Mouse (Mus musculus): Measurements from ENCODE around the gene Gm5431.
A peak's percentile ranks its signal among the peaks of the same experiment; 100 is the strongest.
"Not testable (repeated sequence)": the region's sequence is repeated elsewhere in the genome, so short reads cannot be mapped to it uniquely, and the experiment has no call there.

Gene Gm5431

GRCm38 (mm10) chr11:48902021-48902420, at the start of gene Gm5431:
Gene Gm5431 (minus strand): TSS chr11:48902214.
- DNase-seq (ENCODE audit: low spot score in 2 of 2), result no peak

DNA sequence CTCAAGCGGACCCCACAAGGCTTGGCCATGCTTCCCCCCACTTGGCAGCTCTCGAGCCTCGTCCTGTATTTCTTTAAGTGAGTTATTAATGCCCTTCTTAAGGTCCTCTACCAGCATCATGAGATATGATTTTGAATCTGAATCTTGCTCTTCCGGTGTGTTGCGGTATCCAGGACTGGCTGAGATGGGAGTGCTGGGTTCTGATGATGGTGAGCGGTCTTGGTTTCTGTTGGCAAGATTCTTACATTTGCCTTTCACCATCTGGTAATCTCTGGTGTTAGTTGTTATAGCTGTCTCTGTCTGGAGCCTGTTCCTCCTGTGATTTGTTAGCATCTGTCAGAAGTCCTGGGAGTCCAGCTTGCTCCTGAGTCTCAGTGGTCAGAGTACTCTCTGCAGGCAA, 44.1 kb upstream of the Gm5431 start, which contains the start of gene Psme2b:
Psme2b (minus strand) TSS at position 101 of the 400 bp plus-strand sequence.
- DNase-seq (ENCODE audit: low spot score in 2 of 2), result not testable (repeated sequence)

DNA sequence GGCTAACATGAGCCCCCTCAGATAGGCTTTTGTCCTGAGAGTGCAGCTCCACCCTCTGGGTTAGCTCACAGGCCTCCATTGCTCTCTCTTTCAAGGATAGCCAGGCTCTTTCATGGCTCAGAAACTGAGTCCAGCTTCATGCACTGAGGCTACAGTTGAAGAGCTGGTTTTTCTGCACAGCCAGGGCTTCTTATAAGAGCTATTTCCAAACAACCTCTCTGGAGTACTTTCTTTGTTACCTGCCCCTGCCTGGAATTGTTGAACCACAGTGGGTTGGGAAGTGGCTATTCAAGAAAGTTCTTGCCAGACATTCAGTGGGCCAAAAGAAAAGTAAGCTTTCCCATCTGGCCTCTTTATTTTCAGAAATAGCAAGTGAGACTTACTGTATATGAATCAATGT, 37.3 kb upstream of the Gm5431 start:
- not testable (repeated sequence) for DNase-seq (ENCODE audit: low spot score in 2 of 2)

GRCm38 (mm10) chr11:48935291-48935690, 33.3 kb upstream of the Gm5431 start:
- DNase-seq (ENCODE audit: low spot score in 2 of 2), result not testable (repeated sequence)

DNA sequence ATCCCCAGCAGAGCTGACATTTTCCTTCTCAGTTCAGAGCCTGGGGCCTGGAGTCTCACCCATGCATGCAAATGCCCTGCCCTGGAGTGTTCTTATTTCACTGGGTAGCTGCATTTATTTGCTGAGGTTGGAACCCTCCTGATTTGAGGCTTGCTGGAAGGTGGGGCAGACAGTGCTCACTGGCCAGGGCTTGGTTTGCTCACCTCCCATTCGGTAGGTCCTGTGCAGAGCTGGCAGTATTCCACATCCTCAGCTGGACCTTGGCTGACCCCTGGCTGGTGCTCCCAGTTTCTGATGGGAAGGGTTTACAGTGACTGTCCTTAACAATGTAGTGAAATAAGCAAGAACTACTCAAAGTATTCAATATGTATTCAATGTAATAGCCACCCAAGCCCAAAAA, 31.9 kb upstream of the Gm5431 start:
- not testable (repeated sequence) for DNase-seq (ENCODE audit: low spot score in 2 of 2)

- not testable (repeated sequence) for DNase-seq (ENCODE audit: low spot score in 2 of 2)
Measured at GRCm38 (mm10) chr11:48933422-48933821, 31.4 kb upstream of the Gm5431 start.

DNA sequence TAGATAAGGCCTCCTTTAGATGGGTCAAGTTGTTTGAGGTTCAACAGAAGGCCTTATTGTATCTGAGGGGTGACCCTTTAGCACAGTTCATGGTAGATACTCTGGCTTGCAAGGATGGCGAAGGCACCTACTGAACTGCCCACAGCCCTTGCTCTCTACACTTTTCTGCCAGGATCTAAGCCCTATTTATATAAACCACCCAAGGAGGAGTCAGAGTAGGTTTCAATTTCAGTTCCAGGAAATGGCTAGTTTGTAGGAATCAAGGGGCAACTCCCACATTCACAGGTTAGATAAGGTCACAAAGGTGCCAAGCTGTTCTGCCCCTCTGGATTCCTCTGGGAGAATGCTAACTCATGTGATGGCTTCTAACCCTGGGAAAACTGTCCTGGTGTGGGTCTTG, 26.1 kb upstream of the Gm5431 start:
- not testable (repeated sequence) for DNase-seq (ENCODE audit: low spot score in 2 of 2)

GRCm38 (mm10) chr11:48926437-48926836, 24.4 kb upstream of the Gm5431 start:
- DNase-seq (ENCODE audit: low spot score in 2 of 2), result not testable (repeated sequence)

- DNase-seq (ENCODE audit: low spot score in 2 of 2), result not testable (repeated sequence)
Measured at GRCm38 (mm10) chr11:48923818-48924217, 21.8 kb upstream of the Gm5431 start.

GRCm38 (mm10) chr11:48918380-48918779, 16.4 kb upstream of the Gm5431 start:
- DNase-seq (ENCODE audit: low spot score in 2 of 2), result no peak

GRCm38 (mm10) chr11:48913611-48914010, 11.6 kb upstream of the Gm5431 start:
- no peak for DNase-seq (ENCODE audit: low spot score in 2 of 2)

GRCm38 (mm10) chr11:48908459-48908858, 6.4 kb upstream of the Gm5431 start:
- DNase-seq (ENCODE audit: low spot score in 2 of 2), result no peak

DNA sequence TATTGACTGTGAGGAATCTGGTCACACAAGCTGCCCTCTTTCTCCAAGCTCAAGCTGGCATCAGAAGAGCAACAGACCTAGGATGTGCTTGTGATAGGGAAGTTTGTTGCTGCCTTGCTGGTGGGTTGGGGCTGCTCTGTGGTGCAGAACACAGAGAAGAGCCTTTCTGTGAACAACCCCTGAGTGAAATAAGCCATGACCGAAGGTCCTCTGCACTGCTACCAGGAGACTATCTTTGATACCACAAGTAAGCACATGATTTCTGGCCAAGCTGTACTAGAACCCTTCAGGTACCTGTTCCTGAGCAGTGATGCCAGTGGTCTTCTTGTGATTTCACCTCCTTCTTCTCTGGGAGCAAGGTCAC, 465 bp downstream of the Gm5431 start:
- DNase-seq (ENCODE audit: low spot score in 2 of 2), result not testable (repeated sequence)

GRCm38 (mm10) chr11:48900654-48901566, 1.1 kb downstream of the Gm5431 start:
- not testable (repeated sequence) for DNase-seq (ENCODE audit: low spot score in 2 of 2)

DNA sequence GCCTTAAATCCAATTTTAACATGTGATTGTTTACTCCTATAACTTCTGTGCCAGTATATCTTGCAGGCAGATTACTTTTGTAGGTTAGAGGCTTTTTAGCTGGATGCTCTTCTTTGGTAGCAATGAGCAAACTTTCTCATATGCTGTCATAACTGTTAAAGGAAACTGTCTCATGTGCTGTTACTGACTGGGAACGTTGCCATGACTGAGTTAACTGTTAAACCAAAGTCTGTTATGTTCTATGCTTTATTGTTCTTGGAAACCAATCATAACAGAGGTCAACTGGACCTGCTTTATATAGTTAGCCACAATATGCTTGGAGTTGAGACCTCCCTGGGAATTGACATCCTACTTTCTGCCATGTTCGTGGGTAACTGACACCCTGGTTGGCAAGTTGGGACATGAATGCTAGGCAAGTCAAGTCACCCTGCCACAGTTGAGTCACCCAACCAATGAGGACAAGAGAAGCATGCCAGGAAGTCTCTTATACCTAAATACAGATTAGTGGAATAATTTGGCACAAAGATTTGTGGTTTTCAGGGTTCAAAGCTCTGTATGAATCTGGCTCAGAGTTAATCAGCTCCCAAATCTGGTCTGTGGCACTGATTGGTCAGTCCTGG, 3.1 kb downstream of the Gm5431 start:
- no peak for DNase-seq (ENCODE audit: low spot score in 2 of 2)

- no peak for DNase-seq (ENCODE audit: low spot score in 2 of 2)
Measured at GRCm38 (mm10) chr11:48876680-48877079, 25.3 kb downstream of the Gm5431 start.

GRCm38 (mm10) chr11:48875343-48875837, 26.6 kb downstream of the Gm5431 start:
- DNase-seq (ENCODE audit: low spot score in 2 of 2), result not testable (repeated sequence)

DNA sequence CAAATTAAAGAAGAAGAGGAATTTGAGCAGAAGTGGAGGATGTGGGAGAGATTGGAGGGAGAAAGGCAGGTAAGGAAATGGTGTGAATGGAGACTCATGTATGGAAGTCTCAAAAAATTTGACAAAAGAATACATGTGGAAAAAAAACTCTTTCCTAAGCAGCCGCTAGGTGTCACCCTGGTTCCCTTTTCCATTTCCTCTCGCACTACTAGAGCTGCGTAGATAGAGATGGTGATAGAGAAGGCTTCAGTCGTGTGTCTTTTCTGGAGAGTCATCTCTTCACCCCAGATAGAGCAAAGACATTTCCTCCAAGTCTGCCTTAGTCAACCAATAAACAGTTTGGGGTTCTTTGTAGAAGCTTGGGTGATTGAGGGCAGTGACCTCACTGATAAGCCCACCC, 27.5 kb downstream of the Gm5431 start:
- no peak for DNase-seq (ENCODE audit: low spot score in 2 of 2)

- DNase-seq (ENCODE audit: low spot score in 2 of 2), result no peak
Measured at GRCm38 (mm10) chr11:48873591-48874290, 28.3 kb downstream of the Gm5431 start.

- no peak for DNase-seq (ENCODE audit: low spot score in 2 of 2)
Measured at GRCm38 (mm10) chr11:48872695-48873300, 29.2 kb downstream of the Gm5431 start.

- DNase-seq (ENCODE audit: low spot score in 2 of 2), result peak; percentile 16 to 42
Measured at GRCm38 (mm10) chr11:48871817-48872541, 30.0 kb downstream of the Gm5431 start.
